Mouse (Mus musculus): ENCODE data around the gene Ttll8. TPM values are rescaled to one million over a fixed set of nuclear protein-coding genes. Genes with fewer than 3 reads are reported as not detected.

Ttll8 gene
- total RNA-seq, 2 experiments from 2014 or later = not detected

DNA sequence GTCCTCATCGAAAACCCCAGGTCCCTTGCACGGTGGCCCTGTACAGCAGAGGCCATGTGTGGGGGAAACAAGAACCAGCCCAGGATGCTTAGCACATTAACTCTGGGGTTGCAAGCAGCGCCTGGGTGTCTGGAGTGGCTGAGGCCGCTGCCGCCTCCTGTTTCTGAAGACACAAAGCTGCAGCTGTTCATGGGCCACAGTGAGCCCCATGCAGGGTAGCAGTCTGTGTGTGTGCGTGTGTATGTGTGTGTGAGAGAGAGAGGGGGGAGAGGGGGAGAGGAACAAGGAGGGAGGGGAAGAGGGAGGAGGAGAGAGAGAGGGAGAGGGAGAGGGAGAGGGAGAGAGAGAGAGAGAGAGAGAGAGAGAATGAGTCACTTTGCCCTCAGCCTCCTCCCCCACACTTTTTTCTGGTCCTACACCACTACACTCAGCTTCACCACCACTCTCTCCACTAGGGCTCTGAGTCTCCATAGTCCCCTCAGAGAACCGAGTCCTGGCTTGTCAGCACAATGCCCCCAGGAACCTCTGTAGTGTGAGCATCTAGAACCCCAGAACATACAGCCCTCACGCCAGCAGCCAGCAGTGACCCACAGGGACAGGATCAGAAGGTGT is 110.6 kb downstream of the Ttll8 start:
- no peak for ATAC-seq (ENCODE audit: poor library complexity, severe bottlenecking)

DNA sequence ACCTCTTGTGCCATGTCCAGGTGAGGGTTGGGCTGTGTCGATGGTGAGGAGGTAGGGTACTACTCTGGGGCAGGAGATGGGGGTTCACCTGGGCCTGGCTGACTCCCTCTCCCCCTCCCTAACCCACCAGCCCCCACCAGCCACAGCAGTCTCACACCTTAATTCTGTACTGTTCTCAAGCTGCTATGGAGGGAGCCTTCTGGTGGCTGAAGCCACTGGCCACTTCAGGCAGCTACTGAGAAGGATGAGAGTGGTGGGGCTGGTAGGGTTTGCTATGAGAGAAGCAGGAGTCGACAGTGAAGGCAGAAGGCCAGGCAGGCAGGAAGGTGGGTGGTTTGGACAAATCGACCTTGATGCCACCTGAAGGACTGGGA is 111.9 kb downstream of the Ttll8 start:
- ATAC-seq (ENCODE audit: poor library complexity, severe bottlenecking) = no peak

DNA sequence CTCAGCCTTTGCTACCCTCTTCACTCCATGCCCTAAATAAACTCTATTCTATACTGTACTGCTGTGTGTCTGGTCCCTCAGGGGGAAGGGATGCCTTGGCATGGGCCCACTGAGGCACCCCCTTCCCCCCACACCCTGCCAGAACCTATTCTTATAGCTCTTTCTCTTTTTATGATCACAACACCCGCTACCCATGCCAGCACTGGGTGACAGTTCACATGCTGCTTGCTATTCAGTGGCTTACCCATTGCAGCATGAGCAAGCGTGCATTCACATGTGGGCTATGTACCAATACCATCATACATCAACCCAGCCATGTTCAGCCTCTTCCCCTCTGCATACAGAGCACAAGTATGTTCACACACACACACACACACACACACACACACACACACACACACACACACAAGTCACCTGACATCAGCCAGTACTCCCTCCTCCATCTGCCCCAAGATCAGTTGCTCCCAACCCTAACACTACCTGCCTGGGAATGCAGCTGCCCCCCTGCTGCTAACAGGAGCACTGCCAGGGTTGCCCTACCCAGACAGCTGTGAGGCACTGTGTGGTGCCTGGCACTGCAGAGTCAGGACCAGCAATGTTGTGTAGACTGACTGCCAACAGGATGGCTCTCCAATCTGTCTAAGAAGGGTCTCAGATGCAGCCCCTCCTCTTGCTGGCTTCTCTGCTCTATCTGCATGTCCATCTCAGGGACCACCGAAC is 112.5 kb downstream of the Ttll8 start:
- ATAC-seq (ENCODE audit: poor library complexity, severe bottlenecking) = no peak

DNA sequence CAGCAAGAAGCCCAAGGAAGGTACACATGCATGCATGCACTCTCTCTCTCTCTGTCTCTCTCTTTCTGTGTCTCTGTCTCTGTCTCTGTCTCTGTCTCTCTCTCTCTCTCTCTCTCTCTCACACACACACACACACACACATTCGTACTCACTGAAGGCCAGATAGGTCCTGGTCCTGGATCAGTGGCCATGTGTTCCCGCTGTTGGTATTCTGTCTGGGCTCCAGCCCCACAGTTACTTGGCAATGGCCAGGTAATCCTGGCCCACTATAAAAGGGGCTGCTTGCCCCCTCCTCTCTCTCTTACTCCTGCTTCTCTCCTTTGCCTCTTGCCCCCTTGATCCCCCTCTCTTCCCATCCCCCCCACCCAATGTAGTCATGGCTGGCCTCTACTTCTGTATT is 113.1 kb downstream of the Ttll8 start:
- ATAC-seq (ENCODE audit: poor library complexity, severe bottlenecking) = no peak

Other genes starting within 250 kb of the Ttll8 start
- 29.6 and 30.1 TPM in 2 replicates for gene Brd1, start 220.2 kb downstream of the Ttll8 start, total RNA-seq (2015)
- gene Brd1, start 220.2 kb downstream of the Ttll8 start, total RNA-seq (2017) = 43.0 and 56.4 TPM in 2 replicates
- 30.0 and 31.9 TPM in 2 replicates for gene Zbed4, start 202.8 kb downstream of the Ttll8 start, total RNA-seq (2015)
- gene Zbed4, start 202.8 kb downstream of the Ttll8 start, total RNA-seq (2017) = 32.4 and 37.4 TPM in 2 replicates
- 11.0 and 13.0 TPM in 2 replicates for gene Alg12, start 135.1 kb downstream of the Ttll8 start, total RNA-seq (2015)
- 5.1 and 5.7 TPM in 2 replicates for gene Alg12, start 135.1 kb downstream of the Ttll8 start, total RNA-seq (2017)
- 21.5 and 22.2 TPM in 2 replicates for gene Creld2, start 134.8 kb downstream of the Ttll8 start, total RNA-seq (2015)
- 38.6 and 41.4 TPM in 2 replicates for gene Creld2, start 134.8 kb downstream of the Ttll8 start, total RNA-seq (2017)
- 6.9 and 12.5 TPM in 2 replicates for gene Pim3, start 92.2 kb downstream of the Ttll8 start, total RNA-seq (2015)
- gene Pim3, start 92.2 kb downstream of the Ttll8 start, total RNA-seq (2017) = 3.3 and 4.7 TPM in 2 replicates
- not detected in 2 replicates for gene Mlc1, start 24.6 kb upstream of the Ttll8 start, total RNA-seq (2015)
- not detected in 2 replicates for gene Mlc1, start 24.6 kb upstream of the Ttll8 start, total RNA-seq (2017)
- not detected in 2 replicates for gene Mov10l1, start 28.5 kb upstream of the Ttll8 start, total RNA-seq (2015)
- not detected in 2 replicates for gene Mov10l1, start 28.5 kb upstream of the Ttll8 start, total RNA-seq (2017)
- gene Panx2, start 105.3 kb upstream of the Ttll8 start, total RNA-seq (2015) = not detected in 2 replicates
- gene Panx2, start 105.3 kb upstream of the Ttll8 start, total RNA-seq (2017) = not detected in 2 replicates
- 25.6 and 26.7 TPM in 2 replicates for gene Trabd, start 120.7 kb upstream of the Ttll8 start, total RNA-seq (2015)
- gene Trabd, start 120.7 kb upstream of the Ttll8 start, total RNA-seq (2017) = 27.7 and 31.8 TPM in 2 replicates
- gene Selenoo, start 134.7 kb upstream of the Ttll8 start, total RNA-seq (2015) = 11.4 and 13.8 TPM in 2 replicates
- gene Selenoo, start 134.7 kb upstream of the Ttll8 start, total RNA-seq (2017) = 17.4 and 18.0 TPM in 2 replicates
- gene Tubgcp6, start 168.7 kb upstream of the Ttll8 start, total RNA-seq (2015) = 11.0 and 15.5 TPM in 2 replicates
- gene Tubgcp6, start 168.7 kb upstream of the Ttll8 start, total RNA-seq (2017) = 16.0 and 17.3 TPM in 2 replicates
- 5.3 and 7.8 TPM in 2 replicates for gene Hdac10, start 174.3 kb upstream of the Ttll8 start, total RNA-seq (2015)
- 11.0 and 12.8 TPM in 2 replicates for gene Hdac10, start 174.3 kb upstream of the Ttll8 start, total RNA-seq (2017)
- 0.64 and 0.65 TPM in 2 replicates for gene Mapk12, start 186.3 kb upstream of the Ttll8 start, total RNA-seq (2015)
- not detected in 2 replicates for gene Mapk12, start 186.3 kb upstream of the Ttll8 start, total RNA-seq (2017)
- gene Mapk11, start 195.2 kb upstream of the Ttll8 start, total RNA-seq (2015) = 0.40 and 0.43 TPM in 2 replicates
- gene Mapk11, start 195.2 kb upstream of the Ttll8 start, total RNA-seq (2017) = 0.24 and 0.51 TPM in 2 replicates
- 95.9 and 101 TPM in 2 replicates for gene Plxnb2, start 226.4 kb upstream of the Ttll8 start, total RNA-seq (2015)
- 111 and 118 TPM in 2 replicates for gene Plxnb2, start 226.4 kb upstream of the Ttll8 start, total RNA-seq (2017)
- gene Dennd6b, start 242.1 kb upstream of the Ttll8 start, total RNA-seq (2015) = 0.71 and 1.4 TPM in 2 replicates
- 0.59 and 0.89 TPM in 2 replicates for gene Dennd6b, start 242.1 kb upstream of the Ttll8 start, total RNA-seq (2017)

Data from megakaryocyte, adult 5-6 weeks (primary cell).